Mouse (Mus musculus) liver, embryonic 15.5 days (tissue): ENCODE data around the gene Cavin1. TPM values are rescaled to one million over a fixed set of nuclear protein-coding genes. Genes with fewer than 3 reads are reported as not detected.
A peak's percentile ranks its signal among the peaks of the same experiment; 100 is the strongest.

Experiments used
- ATAC-seq: fragments of 200-750 bp; cut with Nextera tagmentation; 2 replicates; pipeline ENCODE4 v1.8.0; 2017; ENCODE audit warnings: moderate number of reproducible peaks, mild to moderate bottlenecking, moderate library complexity; ENCODE audit not compliant: insufficient read depth
- H3K27ac ChIP-seq: fragments of 300-500 bp; sonication (generic); replicated peaks from 2 replicates; pipeline ENCODE4 v1.5.1; 2015; ENCODE audit warnings: mild to moderate bottlenecking, inconsistent platforms
- H3K27me3 ChIP-seq: fragments of 300-500 bp; sonication (generic); 2 replicates; pipeline ENCODE4 v1.6.1; 2015; ENCODE audit warnings: mild to moderate bottlenecking, inconsistent platforms
- H3K36me3 ChIP-seq: fragments of 300-500 bp; sonication (generic); replicated peaks from 2 replicates; pipeline ENCODE4 v1.6.1; 2015; ENCODE audit warnings: moderate library complexity, mild to moderate bottlenecking, inconsistent platforms
- H3K4me1 ChIP-seq: fragments of 300-500 bp; sonication (generic); replicated peaks from 2 replicates; pipeline ENCODE4 v1.6.1; 2015; ENCODE audit warnings: inconsistent platforms
- H3K4me2 ChIP-seq: fragments of 300-500 bp; sonication (generic); 2 replicates; pipeline ENCODE4 v1.6.1; 2015; ENCODE audit warnings: moderate library complexity, mild to moderate bottlenecking, inconsistent platforms
- H3K4me3 ChIP-seq: fragments of 300-500 bp; sonication (generic); replicated peaks from 2 replicates; pipeline ENCODE4 v1.5.1; 2015; ENCODE audit warnings: mild to moderate bottlenecking, inconsistent platforms
- H3K9ac ChIP-seq: fragments of 300-500 bp; sonication (generic); 2 replicates; pipeline ENCODE4 v1.6.1; 2015; ENCODE audit warnings: moderate library complexity, mild to moderate bottlenecking, inconsistent platforms
- H3K9me3 ChIP-seq: fragments of 300-500 bp; sonication (generic); replicated peaks from 2 replicates; pipeline ENCODE4 v1.6.1; 2016; ENCODE audit warnings: inconsistent platforms
- WGBS: fragments of 180-500 bp; shearing (Covaris S2); methylation state at CpG from one replicate; pipeline ENCODE4 v1.1.7; 2015; ENCODE audit warnings: mixed read lengths; ENCODE audit not compliant: insufficient replicate concordance; 5-methylcytosine and 5-hydroxymethylcytosine counted together
- polyA plus RNA-seq: library from polyadenylated mRNA; unstranded; fragments of >200 nt; fragmentation: Nextera tagmentation; extraction: Ambion mirVana; gene quantifications from 2 replicates; pipeline ENCODE4 v1.2.1, GENCODE M21; 2015

The Cavin1 gene
- polyA plus RNA-seq, 1 experiment from 2014 or later: 26.9 TPM

- 56% methylated on average over 5 of the region's 5 CpGs for WGBS
- Histone ChIP-seq H3K4me3 (no peak overlapping the region), H3K36me3 (no peaks in the 10 kb centered on the region), H3K27ac (no peak overlapping the region), H3K9me3 (no peaks in the 10 kb centered on the region), H3K27me3 (peaks cover 58% of the 10 kb centered on the region), H3K9ac (no peak overlapping the region), H3K4me2 (no peak overlapping the region), H3K4me1 (peaks cover 78% of the 10 kb centered on the region)
- no peak for ATAC-seq
Measured at GRCm38 (mm10) chr11:100967376-100967775, 3.3 kb downstream of the Cavin1 start.

- no peak overlapping the region for H3K4me2 ChIP-seq
- peaks cover 41% of the 10 kb centered on the region for H3K27me3 ChIP-seq
- no peak overlapping the region for H3K4me3 ChIP-seq
- H3K9me3 ChIP-seq: no peaks in the 10 kb centered on the region
- peak; percentile 14; the same call in 1 of the 2 replicates for ATAC-seq
- H3K36me3 ChIP-seq: no peaks in the 10 kb centered on the region
- peaks cover 88% of the 10 kb centered on the region for H3K4me1 ChIP-seq
- WGBS: 11% methylated on average over 6 of the region's 6 CpGs
- no peak overlapping the region for H3K27ac ChIP-seq
- no peak overlapping the region for H3K9ac ChIP-seq
Measured at GRCm38 (mm10) chr11:100965760-100966159, 4.9 kb downstream of the Cavin1 start.

- ATAC-seq: no peak
- peaks cover 88% of the 10 kb centered on the region for H3K4me1 ChIP-seq
- H3K27me3 ChIP-seq: peaks cover 34% of the 10 kb centered on the region
- H3K4me3 ChIP-seq: no peak overlapping the region
- WGBS: 86% methylated on average over 6 of the region's 6 CpGs
- H3K36me3 ChIP-seq: no peaks in the 10 kb centered on the region
- no peak overlapping the region for H3K9ac ChIP-seq
- no peak overlapping the region for H3K4me2 ChIP-seq
- no peak overlapping the region for H3K27ac ChIP-seq
- no peaks in the 10 kb centered on the region for H3K9me3 ChIP-seq
Measured at GRCm38 (mm10) chr11:100964901-100965542, 5.7 kb downstream of the Cavin1 start.

- Histone ChIP-seq H3K36me3 (no peaks in the 10 kb centered on the region), H3K27ac (no peak overlapping the region), H3K9ac (no peak overlapping the region), H3K4me3 (no peak overlapping the region), H3K4me2 (no peak overlapping the region), H3K4me1 (peaks cover 87% of the 10 kb centered on the region), H3K9me3 (no peaks in the 10 kb centered on the region), H3K27me3 (peaks cover 27% of the 10 kb centered on the region)
- WGBS: 75% methylated on average over 7 of the region's 7 CpGs
- no peak for ATAC-seq
Measured at GRCm38 (mm10) chr11:100964180-100964579, 6.5 kb downstream of the Cavin1 start.

GRCm38 (mm10) chr11:100963647-100964046 is 7.0 kb downstream of the Cavin1 start:
- Histone ChIP-seq H3K4me1 (peaks cover 84% of the 10 kb centered on the region), H3K9ac (no peak overlapping the region), H3K27me3 (peaks cover 27% of the 10 kb centered on the region), H3K4me2 (no peak overlapping the region), H3K9me3 (no peaks in the 10 kb centered on the region), H3K27ac (no peak overlapping the region), H3K4me3 (no peak overlapping the region), H3K36me3 (no peaks in the 10 kb centered on the region)
- WGBS: 56% methylated on average over 9 of the region's 9 CpGs
- ATAC-seq: no peak

- H3K4me2 ChIP-seq: no peak overlapping the region
- H3K27me3 ChIP-seq: peaks cover 20% of the 10 kb centered on the region
- peaks cover 81% of the 10 kb centered on the region for H3K4me1 ChIP-seq
- no peak for ATAC-seq
- H3K9me3 ChIP-seq: no peaks in the 10 kb centered on the region
- 55% methylated on average over 9 of the region's 9 CpGs for WGBS
- no peak overlapping the region for H3K4me3 ChIP-seq
- no peak overlapping the region for H3K9ac ChIP-seq
- H3K36me3 ChIP-seq: no peaks in the 10 kb centered on the region
- H3K27ac ChIP-seq: no peak overlapping the region
Measured at GRCm38 (mm10) chr11:100962371-100962911, 8.2 kb downstream of the Cavin1 start.

- peaks cover 73% of the 10 kb centered on the region for H3K4me1 ChIP-seq
- H3K9me3 ChIP-seq: no peaks in the 10 kb centered on the region
- no peak overlapping the region for H3K9ac ChIP-seq
- H3K27ac ChIP-seq: peak overlapping the region; percentile 39; the same call in 1 of the 2 replicates
- no peak for ATAC-seq
- peak overlapping the region; percentile 52 for H3K4me2 ChIP-seq
- 19% methylated on average over 6 of the region's 6 CpGs for WGBS
- H3K4me3 ChIP-seq: no peak overlapping the region
- peaks cover 12% of the 10 kb centered on the region for H3K27me3 ChIP-seq
- H3K36me3 ChIP-seq: no peaks in the 10 kb centered on the region
Measured at GRCm38 (mm10) chr11:100960540-100960939, 10.1 kb downstream of the Cavin1 start.

GRCm38 (mm10) chr11:100959826-100960225 is 10.9 kb downstream of the Cavin1 start:
- H3K27ac ChIP-seq: peak overlapping the region; percentile 48; the same call in 1 of the 2 replicates
- no peak for ATAC-seq
- H3K9me3 ChIP-seq: no peaks in the 10 kb centered on the region
- H3K4me3 ChIP-seq: no peak overlapping the region
- no peaks in the 10 kb centered on the region for H3K36me3 ChIP-seq
- peaks cover 66% of the 10 kb centered on the region for H3K4me1 ChIP-seq
- H3K27me3 ChIP-seq: peaks cover 12% of the 10 kb centered on the region
- 0 out of 2 replicates have a peak overlapping the region, but pooled peaks have one; percentile 52 for H3K4me2 ChIP-seq
- no peak overlapping the region for H3K9ac ChIP-seq
- 33% methylated on average over 3 of the region's 3 CpGs for WGBS

- Histone ChIP-seq H3K4me1 (peaks cover 62% of the 10 kb centered on the region), H3K4me2 (peak overlapping the region; percentile 29), H3K27me3 (peaks cover 12% of the 10 kb centered on the region), H3K9ac (no peak overlapping the region), H3K27ac (no peak overlapping the region), H3K36me3 (no peaks in the 10 kb centered on the region), H3K4me3 (no peak overlapping the region), H3K9me3 (no peaks in the 10 kb centered on the region)
- 8% methylated on average over 14 of the region's 14 CpGs for WGBS
- ATAC-seq: no peak
Measured at GRCm38 (mm10) chr11:100959464-100959810, 11.2 kb downstream of the Cavin1 start.

GRCm38 (mm10) chr11:100958613-100959463 is 11.8 kb downstream of the Cavin1 start:
- peaks cover 12% of the 10 kb centered on the region for H3K27me3 ChIP-seq
- ATAC-seq: no peak
- WGBS: 57% methylated on average over 76 of the region's 76 CpGs
- peaks cover 56% of the 10 kb centered on the region for H3K4me1 ChIP-seq
- no peaks in the 10 kb centered on the region for H3K9me3 ChIP-seq
- H3K27ac ChIP-seq: no peak overlapping the region
- H3K9ac ChIP-seq: no peak overlapping the region
- peak overlapping the region; percentile 29 for H3K4me2 ChIP-seq
- no peak overlapping the region for H3K4me3 ChIP-seq
- no peaks in the 10 kb centered on the region for H3K36me3 ChIP-seq

- no peak for ATAC-seq
- H3K4me1 ChIP-seq: peaks cover 48% of the 10 kb centered on the region
- no peak overlapping the region for H3K4me2 ChIP-seq
- no peak overlapping the region for H3K9ac ChIP-seq
- no peak overlapping the region for H3K4me3 ChIP-seq
- no peaks in the 10 kb centered on the region for H3K9me3 ChIP-seq
- no peaks in the 10 kb centered on the region for H3K36me3 ChIP-seq
- H3K27ac ChIP-seq: no peak overlapping the region
- H3K27me3 ChIP-seq: peaks cover 12% of the 10 kb centered on the region
- 40% methylated on average over 6 of the region's 6 CpGs for WGBS
Measured at GRCm38 (mm10) chr11:100957915-100958469, 12.7 kb downstream of the Cavin1 start.
